Mouse (Mus musculus): ENCODE measurements around the gene Boc. TPM values are rescaled to one million over a fixed set of nuclear protein-coding genes. Genes with fewer than 3 reads are reported as not detected.

The Boc gene
- polyA plus RNA-seq, 1 experiment = not detected

GRCm38 (mm10) chr16:44526044-44526443 is 32.7 kb downstream of the Boc start:
- Histone ChIP-seq H3K27ac (ENCODE audit: insufficient read depth, low read depth, low read length) (no peak overlapping the region), H3K4me1 (ENCODE audit: control insufficient read depth, insufficient read depth, low read length) (peaks cover 12% of the 10 kb centered on the region), H3K4me3 (ENCODE audit: insufficient read depth, low read depth, low read length) (no peak overlapping the region)
- 97% methylated on average over 1 of the region's 1 CpGs for WGBS
- TF ChIP-seq CTCF (IDR thresholded peaks at IDR 0.05; ENCODE audit: insufficient read depth, low read depth, low read length) (no peak), POLR2A (IDR thresholded peaks at IDR 0.05; ENCODE audit: insufficient read depth, low read depth, low read length) (no peak)

DNA sequence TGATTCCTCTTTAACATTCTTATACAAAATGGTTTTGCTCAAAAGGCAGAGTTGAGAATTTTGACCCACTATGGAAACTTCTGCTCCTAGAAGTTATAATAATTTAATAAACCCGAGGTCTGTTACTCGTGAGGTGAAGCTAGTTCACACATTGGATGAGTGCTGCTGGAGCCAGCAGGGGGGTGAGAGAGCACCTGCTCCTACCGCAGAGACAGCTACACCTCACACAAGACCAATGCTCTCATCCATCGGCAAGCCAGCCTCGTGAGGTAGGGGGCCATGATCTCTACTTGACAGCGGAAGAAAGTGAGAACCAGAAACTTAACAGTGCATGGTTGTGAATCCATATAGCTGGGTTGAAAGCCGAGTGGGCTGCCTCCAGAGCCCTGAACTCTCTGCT is 35.1 kb downstream of the Boc start:
- Histone ChIP-seq H3K4me1 (ENCODE audit: control insufficient read depth, insufficient read depth, low read length) (peaks cover 4% of the 10 kb centered on the region; the same call in 1 of the 2 replicates), H3K4me3 (ENCODE audit: insufficient read depth, low read depth, low read length) (no peak overlapping the region), H3K27ac (ENCODE audit: insufficient read depth, low read depth, low read length) (no peak overlapping the region)
- no peak for TF ChIP-seq POLR2A (IDR thresholded peaks at IDR 0.05; ENCODE audit: insufficient read depth, low read depth, low read length)
- TF ChIP-seq CTCF (IDR thresholded peaks at IDR 0.05; ENCODE audit: insufficient read depth, low read depth, low read length) = no peak
- WGBS = 85% methylated on average over 7 of the region's 7 CpGs

DNA sequence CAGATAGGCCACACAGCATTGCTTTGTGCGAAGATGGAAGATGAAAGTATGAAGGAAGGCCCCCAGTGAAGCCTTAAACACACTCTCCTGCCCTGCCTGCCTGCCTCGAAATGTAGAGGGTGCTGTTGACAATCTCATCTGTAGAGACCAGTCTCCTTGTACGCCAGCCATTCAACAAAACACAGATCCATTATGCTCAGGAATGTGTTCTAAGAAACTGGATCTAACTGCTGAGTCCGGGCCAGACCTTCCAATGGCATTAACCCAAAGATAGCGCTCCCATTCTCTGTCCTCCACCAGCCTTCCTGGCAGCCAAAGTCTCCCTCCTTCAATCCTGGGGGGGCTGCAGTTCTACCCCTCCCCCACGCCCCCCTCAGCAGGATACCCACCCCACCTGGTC is 42.2 kb downstream of the Boc start:
- no peak overlapping the region for H3K4me3 ChIP-seq (ENCODE audit: insufficient read depth, low read depth, low read length)
- no peaks in the 10 kb centered on the region for H3K4me1 ChIP-seq (ENCODE audit: control insufficient read depth, insufficient read depth, low read length)
- TF ChIP-seq CTCF (IDR thresholded peaks at IDR 0.05; ENCODE audit: insufficient read depth, low read depth, low read length) (no peak), POLR2A (IDR thresholded peaks at IDR 0.05; ENCODE audit: insufficient read depth, low read depth, low read length) (no peak)
- WGBS = 47% methylated on average over 6 of the region's 6 CpGs
- H3K27ac ChIP-seq (ENCODE audit: insufficient read depth, low read depth, low read length) = no peak overlapping the region

DNA sequence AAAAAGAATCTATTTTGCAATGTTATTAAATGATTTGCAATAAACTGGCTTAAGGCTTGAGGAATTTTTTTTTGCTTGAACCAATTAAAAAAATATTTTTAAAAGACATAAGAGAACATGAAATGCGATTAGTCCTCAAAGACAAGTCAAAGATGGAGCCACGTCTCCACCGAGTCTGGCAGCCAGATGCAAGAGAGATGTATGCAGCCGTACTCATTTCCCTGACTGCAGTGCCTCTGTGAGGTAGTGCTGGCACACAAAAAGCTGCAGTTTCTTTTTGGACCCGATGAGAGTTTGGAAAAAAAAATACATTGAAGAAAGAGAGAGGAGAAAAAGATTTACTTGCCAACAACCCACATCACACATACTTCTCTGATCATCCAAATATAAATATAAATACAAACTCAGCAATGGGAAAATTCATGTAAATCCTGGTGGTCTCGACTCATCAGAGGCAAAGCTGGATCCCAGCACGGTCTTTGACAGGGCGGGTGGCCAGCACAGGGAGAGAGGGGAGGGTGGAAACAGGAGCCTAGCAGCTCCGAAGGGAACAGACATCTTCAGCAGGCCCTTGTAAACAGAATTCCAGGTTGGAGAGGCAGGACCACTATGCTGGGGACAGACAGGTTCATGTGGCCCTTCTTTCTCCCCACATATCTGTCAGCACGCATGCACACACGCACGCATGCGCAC is 48.0 kb downstream of the Boc start:
- TF ChIP-seq POLR2A (IDR thresholded peaks at IDR 0.05; ENCODE audit: insufficient read depth, low read depth, low read length) (no peak), CTCF (IDR thresholded peaks at IDR 0.05; ENCODE audit: insufficient read depth, low read depth, low read length) (no peak)
- Histone ChIP-seq H3K27ac (ENCODE audit: insufficient read depth, low read depth, low read length) (no peak overlapping the region), H3K4me1 (ENCODE audit: control insufficient read depth, insufficient read depth, low read length) (no peaks in the 10 kb centered on the region; the same call in 1 of the 2 replicates), H3K4me3 (ENCODE audit: insufficient read depth, low read depth, low read length) (no peak overlapping the region)
- WGBS = 58% methylated on average over 13 of the region's 13 CpGs

GRCm38 (mm10) chr16:44509458-44510344 is 49.0 kb downstream of the Boc start:
- no peak overlapping the region for H3K4me3 ChIP-seq (ENCODE audit: insufficient read depth, low read depth, low read length)
- no peak overlapping the region for H3K27ac ChIP-seq (ENCODE audit: insufficient read depth, low read depth, low read length)
- 77% methylated on average over 7 of the region's 7 CpGs for WGBS
- TF ChIP-seq CTCF (IDR thresholded peaks at IDR 0.05; ENCODE audit: insufficient read depth, low read depth, low read length) (no peak), POLR2A (IDR thresholded peaks at IDR 0.05; ENCODE audit: insufficient read depth, low read depth, low read length) (no peak)
- H3K4me1 ChIP-seq (ENCODE audit: control insufficient read depth, insufficient read depth, low read length) = no peaks in the 10 kb centered on the region; the same call in 1 of the 2 replicates

- H3K27ac ChIP-seq (ENCODE audit: insufficient read depth, low read depth, low read length) = no peak overlapping the region
Observed at GRCm38 (mm10) chr16:44508772-44509171, 49.9 kb downstream of the Boc start.

GRCm38 (mm10) chr16:44508025-44508424 is 50.7 kb downstream of the Boc start:
- no peak overlapping the region for H3K4me3 ChIP-seq (ENCODE audit: insufficient read depth, low read depth, low read length)
- TF ChIP-seq CTCF (IDR thresholded peaks at IDR 0.05; ENCODE audit: insufficient read depth, low read depth, low read length) (no peak), POLR2A (IDR thresholded peaks at IDR 0.05; ENCODE audit: insufficient read depth, low read depth, low read length) (no peak)
- H3K27ac ChIP-seq (ENCODE audit: insufficient read depth, low read depth, low read length) = no peak overlapping the region
- 88% methylated on average over 5 of the region's 5 CpGs for WGBS
- peaks cover 1% of the 10 kb centered on the region; the same call in 1 of the 2 replicates for H3K4me1 ChIP-seq (ENCODE audit: control insufficient read depth, insufficient read depth, low read length)

More at GRCm38 (mm10) chr16:44508772-44509171, 49.9 kb downstream of the Boc start:
- TF ChIP-seq CTCF (IDR thresholded peaks at IDR 0.05; ENCODE audit: insufficient read depth, low read depth, low read length) (no peak), POLR2A (IDR thresholded peaks at IDR 0.05; ENCODE audit: insufficient read depth, low read depth, low read length) (no peak)
- H3K4me3 ChIP-seq (ENCODE audit: insufficient read depth, low read depth, low read length) = no peak overlapping the region
- 61% methylated on average over 13 of the region's 13 CpGs for WGBS
- H3K4me1 ChIP-seq (ENCODE audit: control insufficient read depth, insufficient read depth, low read length) = no peaks in the 10 kb centered on the region; the same call in 1 of the 2 replicates

DNA sequence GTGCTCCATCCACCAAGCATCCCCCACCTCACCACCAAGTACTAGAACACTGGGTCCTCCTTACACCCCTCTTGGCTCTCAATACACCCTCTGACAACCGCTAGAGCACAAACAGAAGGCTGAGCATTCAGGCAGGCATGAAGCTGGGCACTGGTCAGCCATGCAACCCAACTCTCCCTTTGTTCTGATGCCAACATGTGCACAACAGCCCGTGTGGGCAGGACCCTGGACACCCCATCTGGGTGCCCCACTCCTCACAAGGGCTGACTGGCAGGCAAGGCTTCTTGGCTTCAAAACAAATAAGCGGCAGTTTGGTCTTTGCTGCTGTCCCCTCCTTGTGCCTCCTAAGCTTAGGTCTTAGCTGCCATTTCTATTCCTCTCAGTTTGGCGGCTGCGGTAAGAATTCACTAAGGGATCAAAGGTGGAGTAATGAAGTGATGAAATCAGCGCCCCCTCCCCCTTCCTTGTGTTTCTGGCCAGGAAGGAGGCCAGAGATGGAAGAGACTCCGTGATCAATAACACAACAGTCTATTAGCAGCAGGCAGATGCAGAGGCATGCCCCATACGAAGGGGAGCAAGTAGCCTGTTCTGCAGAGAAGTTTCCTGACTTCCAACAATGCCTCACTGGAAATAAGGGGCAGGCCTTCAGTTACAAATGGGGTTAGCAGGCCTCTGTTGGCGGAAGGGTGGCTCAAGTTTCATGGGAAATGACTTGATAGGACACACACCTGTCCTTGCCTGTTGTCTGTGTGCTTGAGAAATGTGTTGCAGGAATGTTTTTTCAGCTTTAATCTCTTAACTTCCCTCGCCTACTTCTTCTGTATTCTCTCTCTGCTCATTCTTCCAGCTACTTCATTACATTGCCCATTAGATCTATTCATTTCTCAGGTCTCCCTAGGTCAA is 51.4 kb downstream of the Boc start:
- WGBS = 60% methylated on average over 10 of the region's 10 CpGs
- TF ChIP-seq POLR2A (IDR thresholded peaks at IDR 0.05; ENCODE audit: insufficient read depth, low read depth, low read length) (no peak), CTCF (IDR thresholded peaks at IDR 0.05; ENCODE audit: insufficient read depth, low read depth, low read length) (no peak)
- no peak overlapping the region for H3K27ac ChIP-seq (ENCODE audit: insufficient read depth, low read depth, low read length)
- no peak overlapping the region for H3K4me3 ChIP-seq (ENCODE audit: insufficient read depth, low read depth, low read length)
- H3K4me1 ChIP-seq (ENCODE audit: control insufficient read depth, insufficient read depth, low read length) = peaks cover 2% of the 10 kb centered on the region; the same call in 1 of the 2 replicates

Measured in olfactory bulb, adult 2 months (tissue).